Mouse (Mus musculus) MEL (cell line): ENCODE results near the gene Man2a2.

Experiments used
- BHLHE40 ChIP-seq: IDR thresholded peaks from 2 replicates; pipeline ENCODE4 v1.6.1; 2012; ENCODE audit warnings: low read depth, mild to moderate bottlenecking, inconsistent platforms, low read length, improper control_type of control experiment, borderline replicate concordance
- CTCF ChIP-seq, 3 experiments: IDR thresholded peaks in 2 of 3; conservative IDR thresholded peaks in 1 of 3; 2 replicates each; pipeline ENCODE4 v1.5.1; 2011 to 2012; ENCODE audit warnings: low read length in 3 of 3, low read depth in 2 of 3, mild to moderate bottlenecking in 2 of 3, improper control_type of control experiment in 1 of 3, inconsistent platforms in 1 of 3, mixed read lengths in 1 of 3, moderate library complexity in 1 of 3; ENCODE audit not compliant: control insufficient read depth in 1 of 3, insufficient read depth in 1 of 3, poor library complexity in 1 of 3, severe bottlenecking in 1 of 3
- E2F4 ChIP-seq: IDR thresholded peaks from 2 replicates; pipeline ENCODE4 v1.6.1; 2011; ENCODE audit warnings: low read depth, low read length, improper control_type of control experiment, borderline replicate concordance
- ETS1 ChIP-seq: IDR thresholded peaks from 2 replicates; pipeline ENCODE4 v1.6.1; 2012; ENCODE audit warnings: low read depth, mild to moderate bottlenecking, inconsistent platforms, low read length, improper control_type of control experiment, moderate library complexity
- GABPA ChIP-seq: IDR thresholded peaks from 2 replicates; pipeline ENCODE4 v1.6.1; 2012; ENCODE audit warnings: low read depth, mild to moderate bottlenecking, inconsistent platforms, low read length, improper control_type of control experiment, moderate library complexity
- MAFK ChIP-seq: IDR thresholded peaks from 2 replicates; pipeline ENCODE4 v1.6.1; 2011; ENCODE audit warnings: low read depth, mild to moderate bottlenecking, low read length, improper control_type of control experiment, borderline replicate concordance
- MEF2A ChIP-seq: IDR thresholded peaks from 2 replicates; pipeline ENCODE4 v1.6.1; 2014; ENCODE audit warnings: low read depth, mild to moderate bottlenecking, inconsistent platforms, low read length, improper control_type of control experiment; ENCODE audit not compliant: poor library complexity, insufficient replicate concordance, severe bottlenecking; ENCODE audit errors: extremely low read depth
- MXI1 ChIP-seq: IDR thresholded peaks from 2 replicates; pipeline ENCODE4 v1.6.1; 2011; ENCODE audit warnings: mild to moderate bottlenecking, low read depth, low read length, improper control_type of control experiment
- POLR2A ChIP-seq, 2 experiments: IDR thresholded peaks; 2 replicates each; pipeline ENCODE4 v1.6.1; 2011 to 2012; ENCODE audit warnings: low read length in 2 of 2, mild to moderate bottlenecking in 2 of 2, control low read depth in 1 of 2, improper control_type of control experiment in 1 of 2, low read depth in 1 of 2, moderate library complexity in 1 of 2; ENCODE audit not compliant: control insufficient read depth in 1 of 2, insufficient read depth in 1 of 2, poor library complexity in 1 of 2
- RCOR1 ChIP-seq: IDR thresholded peaks from 2 replicates; pipeline ENCODE4 v1.6.1; 2012; ENCODE audit warnings: low read depth, mild to moderate bottlenecking, inconsistent platforms, low read length, improper control_type of control experiment
- USF2 ChIP-seq, 2 experiments: IDR thresholded peaks; 2 replicates each; pipeline ENCODE4 v1.6.1; 2011 to 2012; ENCODE audit warnings: improper control_type of control experiment in 2 of 2, low read length in 2 of 2, borderline replicate concordance in 1 of 2, inconsistent platforms in 1 of 2, low read depth in 1 of 2, mild to moderate bottlenecking in 1 of 2; ENCODE audit not compliant: insufficient read depth in 1 of 2

DNA sequence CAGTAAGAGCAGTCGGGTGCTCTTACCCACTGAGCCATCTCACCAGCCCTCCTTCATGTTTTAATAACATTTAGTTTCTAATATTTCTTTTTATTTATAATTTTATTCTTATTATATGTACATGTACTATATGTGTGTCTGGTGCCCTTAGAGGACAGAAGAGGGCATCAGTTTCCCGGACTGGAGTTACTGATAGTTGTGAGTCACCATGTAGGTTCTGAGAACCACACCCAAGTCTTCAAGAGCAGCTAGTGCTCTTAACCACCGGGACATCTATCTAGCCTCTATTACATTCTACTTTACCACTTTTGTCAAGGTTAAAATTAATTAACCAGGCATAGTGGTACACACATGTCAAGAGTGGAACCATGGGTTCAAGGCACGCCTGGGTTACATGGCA, 23.4 kb upstream of the Man2a2 start:
- no peak for TF ChIP-seq ETS1
- TF ChIP-seq USF2 (IDR thresholded peaks at IDR 0.05; ENCODE audit: borderline replicate concordance in 1 of 2, insufficient read depth in 1 of 2, low read depth in 1 of 2, low read length in 2 of 2) = no peak
- no peak for TF ChIP-seq MXI1
- TF ChIP-seq POLR2A (IDR thresholded peaks at IDR 0.05; ENCODE audit: control insufficient read depth in 1 of 2, insufficient read depth in 1 of 2, low read depth in 1 of 2, low read length in 2 of 2, poor library complexity in 1 of 2) = no peak
- TF ChIP-seq CTCF (IDR thresholded peaks at IDR 0.05 in 2 of 3, conservative IDR thresholded peaks at IDR 0.05 in 1 of 3; ENCODE audit: control insufficient read depth in 1 of 3, insufficient read depth in 1 of 3, low read depth in 2 of 3, low read length in 3 of 3, poor library complexity in 1 of 3, severe bottlenecking in 1 of 3) = peak in 1 of 3 experiments; percentile 25; a peak in 1 of 6 replicates
- no peak for TF ChIP-seq RCOR1
- TF ChIP-seq BHLHE40 = no peak
- TF ChIP-seq MEF2A = no peak
- no peak for TF ChIP-seq GABPA
- no peak for TF ChIP-seq MAFK
- TF ChIP-seq E2F4 = no peak
